Mouse (Mus musculus) cerebellum, postnatal 14 days (tissue): ENCODE measurements around the gene Cacna1f.
A peak's percentile ranks its signal among the peaks of the same experiment; 100 is the strongest.

Source experiments
- DNase-seq, 2 experiments: peaks; one replicate each; pipeline ENCODE4 v3.0.0; 2021; ENCODE audit warnings: mixed read lengths in 2 of 2

The Cacna1f gene

GRCm38 (mm10) chrX:7606783-7607182 lies at the start of gene Cacna1f:
Gene Cacna1f (plus strand): TSS chrX:7607083.
- DNase-seq, result no peak

GRCm38 (mm10) chrX:7563076-7563475 lies 43.8 kb upstream of the Cacna1f start:
- DNase-seq, result no peak

- no peak for DNase-seq
Observed at GRCm38 (mm10) chrX:7566352-7566751, 40.5 kb upstream of the Cacna1f start.

GRCm38 (mm10) chrX:7567491-7567890 lies 39.4 kb upstream of the Cacna1f start:
- DNase-seq, result no peak

- peak in 1 of 2 experiments; percentile 37 for DNase-seq
Observed at GRCm38 (mm10) chrX:7570481-7571175, 36.3 kb upstream of the Cacna1f start.

GRCm38 (mm10) chrX:7571565-7572136 lies 35.2 kb upstream of the Cacna1f start:
- DNase-seq, result no peak

GRCm38 (mm10) chrX:7572466-7572865 lies 34.4 kb upstream of the Cacna1f start:
- DNase-seq, result no peak

GRCm38 (mm10) chrX:7573176-7574086 lies 33.5 kb upstream of the Cacna1f start, which contains the start of gene Foxp3:
Gene Foxp3 (plus strand): TSS chrX:7573644.
- DNase-seq, result peak in 1 of 2 experiments; percentile 70

- DNase-seq, result peak; percentile 95
Observed at GRCm38 (mm10) chrX:7574087-7574884, 32.6 kb upstream of the Cacna1f start, which contains the start of gene Ppp1r3f. Gene Ppp1r3f (minus strand): TSS chrX:7574283.

- no peak for DNase-seq
Observed at GRCm38 (mm10) chrX:7574885-7575231, 32.0 kb upstream of the Cacna1f start.

GRCm38 (mm10) chrX:7581151-7581550 lies 25.7 kb upstream of the Cacna1f start:
- no peak for DNase-seq

- no peak for DNase-seq
Observed at GRCm38 (mm10) chrX:7583881-7584280, 23.0 kb upstream of the Cacna1f start.

GRCm38 (mm10) chrX:7586356-7586755 lies 20.5 kb upstream of the Cacna1f start:
- DNase-seq, result peak in 1 of 2 experiments; percentile 20

GRCm38 (mm10) chrX:7595371-7595770 lies 11.5 kb upstream of the Cacna1f start:
- DNase-seq, result peak in 1 of 2 experiments; percentile 56

GRCm38 (mm10) chrX:7604004-7604403 lies 2.9 kb upstream of the Cacna1f start:
- DNase-seq, result no peak

GRCm38 (mm10) chrX:7604879-7605574 lies 1.9 kb upstream of the Cacna1f start, which contains the start of gene Ccdc22:
Gene Ccdc22 (minus strand): TSS chrX:7605517.
- peak; percentile 85 to 86 for DNase-seq

- DNase-seq, result no peak
Observed at GRCm38 (mm10) chrX:7605575-7605941, 1.3 kb upstream of the Cacna1f start.

- DNase-seq, result peak; percentile 26 to 37
Observed at GRCm38 (mm10) chrX:7610035-7610434, 3.2 kb downstream of the Cacna1f start.

GRCm38 (mm10) chrX:7610536-7611258 lies 3.8 kb downstream of the Cacna1f start:
- DNase-seq, result peak; percentile 31 to 35

GRCm38 (mm10) chrX:7617889-7618551 lies 11.1 kb downstream of the Cacna1f start:
- no peak for DNase-seq

GRCm38 (mm10) chrX:7632560-7632959 lies 25.7 kb downstream of the Cacna1f start:
- DNase-seq, result no peak
